Mouse (Mus musculus) right cerebral cortex, adult 2 months (tissue): Measurements from ENCODE around the gene Hmcn1.

Source experiments
- DNase-seq, 2 experiments: peaks; one replicate each; pipeline ENCODE4 v3.0.0; 2021 to 2022; ENCODE audit warnings: low spot score in 2 of 2

Gene Hmcn1

DNA sequence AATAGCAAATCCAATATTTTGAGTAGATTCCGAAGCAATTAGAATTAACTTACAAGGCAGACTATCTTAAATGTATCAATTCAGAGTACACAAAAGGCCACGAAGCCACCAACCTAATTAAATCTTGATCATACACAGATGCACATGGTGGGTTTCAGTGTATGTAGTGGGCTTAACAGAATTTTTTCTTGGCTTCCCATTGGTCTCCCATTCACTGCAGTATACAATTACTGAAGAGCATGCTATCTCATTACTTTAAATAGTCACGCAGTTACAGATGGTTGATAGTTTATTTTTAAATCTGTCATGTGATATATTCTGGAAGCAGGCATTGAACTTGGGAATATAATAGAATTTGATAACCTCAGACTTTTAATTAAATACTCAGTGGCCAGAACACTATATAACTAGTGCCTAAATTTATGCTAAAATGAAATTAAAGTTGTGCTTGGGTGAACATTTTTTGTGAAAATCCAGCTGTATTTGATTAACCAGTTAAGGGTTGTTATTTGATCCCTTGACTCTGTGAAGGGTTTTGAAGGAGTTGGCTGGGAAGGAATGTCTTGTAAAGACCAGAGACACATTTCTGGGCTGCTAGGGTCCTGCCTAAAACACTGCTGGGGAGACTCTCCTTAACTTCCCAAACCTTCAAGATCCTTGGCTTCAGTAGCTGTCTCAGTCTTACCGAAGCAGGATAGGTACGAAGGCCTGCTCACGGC lies 455.7 kb downstream of the Hmcn1 start:
- no peak for DNase-seq

DNA sequence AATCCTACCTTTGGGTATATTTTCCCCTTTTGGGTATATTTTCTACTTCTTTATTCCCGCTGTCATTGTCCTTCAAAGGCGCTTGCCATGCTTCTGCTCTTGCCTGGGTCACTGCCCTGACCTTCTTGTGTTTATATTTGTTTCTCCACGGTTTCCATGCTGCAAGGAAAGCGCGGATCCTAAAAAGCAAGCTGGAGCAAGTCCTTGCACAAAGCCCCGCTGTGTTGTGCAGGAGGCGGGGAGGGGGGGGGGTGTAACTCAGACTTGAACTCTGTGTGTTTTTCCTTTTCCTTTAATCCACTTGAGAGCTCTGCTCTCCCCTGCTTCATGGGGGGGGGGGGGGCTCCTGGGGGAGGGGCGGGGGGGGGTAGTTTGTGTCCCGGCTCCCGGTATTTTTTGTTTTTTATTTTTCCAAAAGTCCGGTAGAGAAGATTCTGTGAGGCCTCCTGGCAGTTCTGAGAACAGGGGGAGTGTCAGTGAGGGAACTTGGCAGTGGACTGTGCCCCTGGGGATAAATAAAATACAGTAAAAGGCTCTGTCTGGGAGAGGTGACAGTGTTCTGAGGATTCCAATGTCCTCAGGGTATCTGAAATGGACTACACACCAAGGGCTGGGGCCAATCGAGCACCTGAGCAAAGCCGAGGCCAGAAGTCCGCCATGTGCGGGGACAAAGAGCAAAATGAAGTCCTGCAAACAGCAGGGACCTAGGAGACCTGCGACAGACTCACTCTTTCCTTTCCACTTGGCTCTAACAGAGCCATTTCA lies 457.3 kb downstream of the Hmcn1 start:
- DNase-seq = no peak

DNA sequence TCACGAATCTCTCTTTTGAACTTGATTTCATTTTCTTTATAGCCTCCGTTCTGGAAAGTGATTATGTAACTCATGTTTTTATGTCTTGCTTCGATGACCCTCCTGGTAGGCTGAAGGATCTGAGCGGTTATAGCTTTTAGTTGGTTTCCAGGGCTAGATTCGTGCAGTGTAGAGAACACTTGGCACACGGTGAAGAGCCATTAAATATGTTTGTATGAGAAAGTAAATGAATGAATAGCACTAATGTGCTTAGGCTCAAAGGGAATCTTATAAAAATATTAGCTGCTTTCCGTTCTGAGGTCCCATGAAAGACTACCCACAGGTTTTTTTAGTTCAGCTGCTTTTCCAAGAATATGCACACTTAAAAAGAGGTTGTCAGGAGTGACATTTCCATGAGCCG lies 458.6 kb downstream of the Hmcn1 start:
- no peak for DNase-seq

DNA sequence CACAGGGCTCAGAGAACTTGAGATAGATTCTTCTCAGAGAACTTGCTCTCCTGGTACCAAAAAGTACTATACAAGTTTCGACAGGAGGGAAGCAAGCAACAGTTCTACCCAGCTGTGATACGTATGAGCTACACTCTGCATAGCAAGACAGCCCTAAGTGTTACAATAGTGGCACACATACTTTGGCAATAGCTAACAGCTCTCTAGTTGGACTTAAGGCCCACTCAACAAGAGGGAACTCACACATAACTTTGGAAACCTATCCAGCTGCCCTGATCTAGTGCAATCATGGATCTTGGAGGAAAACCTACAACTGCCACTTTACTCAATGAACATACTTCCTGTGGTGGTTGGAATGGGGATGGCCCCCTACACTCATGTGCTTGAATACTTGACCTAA lies 480.2 kb downstream of the Hmcn1 start:
- no peak for DNase-seq
